Mouse (Mus musculus) ES-E14 (cell line): ENCODE measurements at regions not wholly inside any gene's neighbourhood (a gene's known extent, or its start where the extent isn't known, plus 50 kb on each side); places are given as distances from the start of the nearest gene placed in this dataset.

Source experiments
- HCFC1 ChIP-seq: IDR thresholded peaks from 2 replicates; pipeline ENCODE4 v1.6.1; 2012; ENCODE audit warnings: low read length, inconsistent platforms, borderline replicate concordance; ENCODE audit not compliant: insufficient read depth
- ZC3H11A ChIP-seq: IDR thresholded peaks from 2 replicates; pipeline ENCODE4 v1.6.1; 2012; ENCODE audit warnings: low read depth, mild to moderate bottlenecking, inconsistent platforms, low read length, borderline replicate concordance
- ZNF384 ChIP-seq: IDR thresholded peaks from 2 replicates; pipeline ENCODE4 v1.6.1; 2012; ENCODE audit warnings: low read depth, low read length, inconsistent platforms

GRCm38 (mm10) chr8:118062736-118063135 lies 220.8 kb upstream of the Cdh13 start:
- TF ChIP-seq ZC3H11A (no peak), ZNF384 (no peak), HCFC1 (no peak)
